Mouse (Mus musculus) midbrain, postnatal 0 days (tissue): ENCODE results near the gene Snai3. TPM values are rescaled to one million over a fixed set of nuclear protein-coding genes. Genes with fewer than 3 reads are reported as not detected.

Experiments
- ATAC-seq: fragments of 200-750 bp; cut with Nextera tagmentation; 2 replicates; pipeline ENCODE4 v1.8.0; 2017; ENCODE audit warnings: moderate number of reproducible peaks, mild to moderate bottlenecking, moderate TSS enrichment, moderate library complexity; ENCODE audit not compliant: low FRiP score
- DNase-seq: peaks from one replicate; pipeline ENCODE4 v3.0.0-alpha.2; 2015; ENCODE audit warnings: low spot score
- H3K27ac ChIP-seq: fragments of 300-500 bp; sonication (generic); 2 replicates; pipeline ENCODE4 v1.5.1; 2014; ENCODE audit warnings: low read depth, mild to moderate bottlenecking, low read length, mixed read lengths
- H3K27me3 ChIP-seq: fragments of 300-500 bp; sonication (generic); 2 replicates; pipeline ENCODE4 v1.6.1; 2014; ENCODE audit warnings: low read length, control low read depth, mixed read lengths; ENCODE audit not compliant: insufficient read depth
- H3K36me3 ChIP-seq: fragments of 300-500 bp; sonication (generic); 2 replicates; pipeline ENCODE4 v1.6.1; 2014; ENCODE audit warnings: low read length, control low read depth, mixed read lengths; ENCODE audit not compliant: insufficient read depth
- H3K4me1 ChIP-seq: fragments of 300-500 bp; sonication (generic); 2 replicates; pipeline ENCODE4 v1.6.1; 2014; ENCODE audit warnings: mild to moderate bottlenecking, control low read depth, antibody characterized with exemption, low read length, mixed read lengths; ENCODE audit not compliant: insufficient read depth
- H3K4me2 ChIP-seq: fragments of 300-500 bp; sonication (generic); 2 replicates; pipeline ENCODE4 v1.6.1; 2014; ENCODE audit warnings: low read depth, mild to moderate bottlenecking, low read length, mixed read lengths; ENCODE audit not compliant: poor library complexity, severe bottlenecking
- H3K4me3 ChIP-seq: fragments of 300-500 bp; sonication (generic); 2 replicates; pipeline ENCODE4 v1.5.1; 2014; ENCODE audit warnings: low read depth, mild to moderate bottlenecking, low read length, moderate library complexity
- H3K9ac ChIP-seq: fragments of 300-500 bp; sonication (generic); replicated peaks from 2 replicates; pipeline ENCODE4 v1.6.1; 2014; ENCODE audit warnings: mild to moderate bottlenecking, low read length, moderate library complexity, mixed read lengths; ENCODE audit not compliant: poor library complexity, severe bottlenecking
- H3K9me3 ChIP-seq: fragments of 300-500 bp; sonication (generic); 2 replicates; pipeline ENCODE4 v1.6.1; 2016; ENCODE audit warnings: low read length, control low read depth
- CTCF ChIP-seq: IDR thresholded peaks from 2 replicates; pipeline ENCODE4 v1.5.1; 2016; ENCODE audit warnings: antibody characterized with exemption, mild to moderate bottlenecking
- WGBS: fragments of 180-500 bp; shearing (Covaris S2); extraction: QIAGEN DNeasy Blood & Tissue Kit; methylation state at CpG from one replicate; pipeline ENCODE4 v1.1.7; 2014; 5-methylcytosine and 5-hydroxymethylcytosine counted together
- polyA plus RNA-seq: library from polyadenylated mRNA; unstranded; fragments of >200 nt; fragmentation: Nextera tagmentation; extraction: Ambion mirVana; gene quantifications from 2 replicates; pipeline ENCODE4 v1.2.1, GENCODE M21; 2015
- total RNA-seq: library from RNA; depleted of rRNA; stranded (reverse); fragments of >200 nt; gene quantifications from 2 replicates; pipeline ENCODE4 v1.2.3, GENCODE M21; 2014

The Snai3 gene
- total and polyA plus RNA-seq, 2 experiments from 2014 or later, result not detected

- Histone ChIP-seq H3K27me3 (no peaks in the 10 kb centered on the region), H3K9ac (no peak overlapping the region), H3K4me2 (no peak overlapping the region), H3K36me3 (peaks cover 53% of the 10 kb centered on the region), H3K4me1 (peaks cover 7% of the 10 kb centered on the region), H3K4me3 (no peak overlapping the region), H3K27ac (no peak overlapping the region), H3K9me3 (no peaks in the 10 kb centered on the region)
- no peak for TF ChIP-seq CTCF
- WGBS, result 85% methylated on average over 5 of the region's 5 CpGs
- no peak for DNase-seq
- ATAC-seq, result no peak
Measured at GRCm38 (mm10) chr8:122470691-122471090, 10.2 kb upstream of the Snai3 start.

GRCm38 (mm10) chr8:122469965-122470364 lies 9.4 kb upstream of the Snai3 start:
- no peak for DNase-seq
- Histone ChIP-seq H3K4me1 (peaks cover 6% of the 10 kb centered on the region), H3K36me3 (peaks cover 60% of the 10 kb centered on the region), H3K4me2 (no peak overlapping the region), H3K27ac (no peak overlapping the region), H3K27me3 (no peaks in the 10 kb centered on the region), H3K4me3 (no peak overlapping the region), H3K9ac (no peak overlapping the region), H3K9me3 (no peaks in the 10 kb centered on the region)
- ATAC-seq, result no peak
- 90% methylated on average over 10 of the region's 10 CpGs for WGBS
- TF ChIP-seq CTCF, result no peak

GRCm38 (mm10) chr8:122469407-122469806 lies 8.9 kb upstream of the Snai3 start:
- ATAC-seq (no peak), DNase-seq (no peak)
- H3K9me3 ChIP-seq, result no peaks in the 10 kb centered on the region
- TF ChIP-seq CTCF, result no peak
- no peak overlapping the region for H3K9ac ChIP-seq
- H3K27me3 ChIP-seq, result no peaks in the 10 kb centered on the region
- no peak overlapping the region for H3K4me2 ChIP-seq
- H3K4me1 ChIP-seq, result 0 out of 2 replicates have a peak, but pooled peaks cover under 1% of the 10 kb centered on the region
- whole genome bisulfite sequencing, result 88% methylated on average over 6 of the region's 6 CpGs
- H3K36me3 ChIP-seq, result peaks cover 60% of the 10 kb centered on the region
- H3K4me3 ChIP-seq, result no peak overlapping the region
- H3K27ac ChIP-seq, result no peak overlapping the region

GRCm38 (mm10) chr8:122467816-122468215 lies 7.3 kb upstream of the Snai3 start:
- Histone ChIP-seq H3K4me2 (no peak overlapping the region), H3K36me3 (peaks cover 53% of the 10 kb centered on the region), H3K4me3 (no peak overlapping the region), H3K27me3 (no peaks in the 10 kb centered on the region), H3K9me3 (no peaks in the 10 kb centered on the region), H3K27ac (no peak overlapping the region), H3K9ac (no peak overlapping the region), H3K4me1 (no peaks in the 10 kb centered on the region)
- DNase-seq (no peak), ATAC-seq (no peak)
- 93% methylated on average over 13 of the region's 13 CpGs for WGBS
- TF ChIP-seq CTCF, result no peak

- DNase-seq (no peak), ATAC-seq (no peak)
- H3K27me3 ChIP-seq, result peaks cover 24% of the 10 kb centered on the region
- H3K27ac ChIP-seq, result no peak overlapping the region
- H3K36me3 ChIP-seq, result peaks cover 42% of the 10 kb centered on the region
- no peak overlapping the region for H3K4me2 ChIP-seq
- peaks cover 6% of the 10 kb centered on the region; the same call in 1 of the 2 replicates for H3K4me1 ChIP-seq
- no peaks in the 10 kb centered on the region for H3K9me3 ChIP-seq
- TF ChIP-seq CTCF, result no peak
- no peak overlapping the region for H3K4me3 ChIP-seq
- 65% methylated on average over 7 of the region's 7 CpGs for WGBS
- H3K9ac ChIP-seq, result no peak overlapping the region
Measured at GRCm38 (mm10) chr8:122464985-122465384, 4.5 kb upstream of the Snai3 start.

GRCm38 (mm10) chr8:122463651-122464640 lies 3.4 kb upstream of the Snai3 start:
- no peak overlapping the region for H3K9ac ChIP-seq
- no peak overlapping the region for H3K4me2 ChIP-seq
- no peak overlapping the region for H3K4me3 ChIP-seq
- H3K27me3 ChIP-seq, result peaks cover 32% of the 10 kb centered on the region
- H3K27ac ChIP-seq, result no peak overlapping the region
- ATAC-seq (no peak), DNase-seq (no peak)
- peaks cover 33% of the 10 kb centered on the region for H3K36me3 ChIP-seq
- no peaks in the 10 kb centered on the region for H3K9me3 ChIP-seq
- 71% methylated on average over 12 of the region's 12 CpGs for WGBS
- peaks cover 6% of the 10 kb centered on the region; the same call in 1 of the 2 replicates for H3K4me1 ChIP-seq
- TF ChIP-seq CTCF, result no peak
